Mouse (Mus musculus): ENCODE measurements around the gene Tnfrsf26. TPM values are rescaled to one million over a fixed set of nuclear protein-coding genes. Genes with fewer than 3 reads are reported as not detected.

Tnfrsf26 gene
- polyA plus RNA-seq, 1 experiment from 2014 or later: 0.18 TPM

DNA sequence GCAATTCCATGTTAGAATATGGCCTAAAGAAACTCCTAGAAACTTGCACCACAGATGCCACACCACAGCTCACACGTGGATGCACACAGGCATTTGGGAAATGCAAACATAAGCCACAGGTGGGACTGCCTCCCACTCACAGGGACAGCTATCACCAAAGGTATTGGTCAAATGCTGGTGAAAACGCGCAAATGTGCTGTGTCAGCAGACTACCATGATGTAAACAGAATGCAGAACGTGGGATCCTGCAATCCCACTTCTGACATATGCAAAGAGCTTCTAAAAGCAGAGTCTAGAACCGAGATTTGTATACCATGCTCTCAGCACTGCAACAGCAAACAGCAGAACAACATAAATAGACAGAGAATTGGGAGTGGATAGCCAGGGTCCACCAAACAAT is 45.5 kb downstream of the Tnfrsf26 start:
- no peak for ATAC-seq
- Histone ChIP-seq H3K9ac (ENCODE audit: low read depth, low read length) (no peak overlapping the region), H3K4me1 (ENCODE audit: control insufficient read depth, insufficient read depth, low read depth, low read length) (no peaks in the 10 kb centered on the region), H3K36me3 (ENCODE audit: control insufficient read depth, insufficient read depth, low read length) (peaks cover 28% of the 10 kb centered on the region), H3K4me2 (ENCODE audit: low read length) (no peak overlapping the region), H3K27ac (ENCODE audit: low read depth, low read length) (no peak overlapping the region), H3K9me3 (ENCODE audit: control insufficient read depth, low read length) (no peaks in the 10 kb centered on the region), H3K4me3 (ENCODE audit: low read length) (no peak overlapping the region), H3K27me3 (replicated peaks; ENCODE audit: control insufficient read depth, insufficient read depth, low read length) (no peaks in the 10 kb centered on the region)
- 90% methylated on average over 5 of the region's 5 CpGs for WGBS

DNA sequence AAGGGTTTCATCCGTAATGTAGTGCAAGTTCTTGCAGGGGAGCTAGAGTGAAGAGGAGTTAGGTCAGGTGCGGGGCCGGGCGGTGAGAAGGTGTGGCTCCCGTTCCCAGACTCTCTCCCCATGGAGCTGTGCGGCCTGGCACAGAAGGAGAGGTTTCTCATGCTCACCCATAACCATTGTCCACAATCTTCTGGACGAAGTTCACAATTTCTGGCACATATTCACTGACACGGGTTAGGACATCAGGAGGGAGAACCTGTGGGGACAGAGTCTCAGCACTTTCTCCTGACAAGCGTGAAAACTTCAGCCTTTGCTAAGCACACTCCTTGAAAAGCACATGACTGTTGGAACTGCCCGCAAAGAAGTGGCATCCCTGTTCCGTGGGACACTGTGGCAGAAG is 52.8 kb downstream of the Tnfrsf26 start:
- Histone ChIP-seq H3K4me3 (ENCODE audit: low read length) (no peak overlapping the region), H3K4me1 (ENCODE audit: control insufficient read depth, insufficient read depth, low read depth, low read length) (no peaks in the 10 kb centered on the region), H3K9me3 (ENCODE audit: control insufficient read depth, low read length) (no peaks in the 10 kb centered on the region), H3K27me3 (replicated peaks; ENCODE audit: control insufficient read depth, insufficient read depth, low read length) (no peaks in the 10 kb centered on the region), H3K4me2 (ENCODE audit: low read length) (no peak overlapping the region), H3K9ac (ENCODE audit: low read depth, low read length) (no peak overlapping the region), H3K36me3 (ENCODE audit: control insufficient read depth, insufficient read depth, low read length) (peaks cover 39% of the 10 kb centered on the region), H3K27ac (ENCODE audit: low read depth, low read length) (no peak overlapping the region)
- ATAC-seq: no peak
- WGBS: 97% methylated on average over 11 of the region's 11 CpGs

DNA sequence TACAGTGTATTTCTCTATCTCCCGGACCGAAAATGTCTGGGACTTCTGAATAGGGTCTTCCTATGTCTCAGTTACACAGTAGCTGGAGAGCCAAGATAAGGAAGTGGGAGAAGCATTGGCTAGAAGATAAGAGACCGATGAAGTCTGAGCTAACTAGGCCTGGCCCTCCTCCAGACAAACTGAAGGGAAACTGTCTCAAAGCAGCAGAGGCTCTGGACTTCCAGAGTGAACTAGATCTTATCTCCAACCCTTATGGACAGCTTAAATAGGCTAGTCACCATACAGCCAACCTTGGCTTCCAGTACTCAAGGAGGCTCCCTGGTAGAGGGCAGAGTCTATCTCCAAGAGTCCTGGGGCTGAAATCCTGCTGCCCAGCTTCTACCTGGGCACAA is 62.9 kb downstream of the Tnfrsf26 start:
- peaks cover 49% of the 10 kb centered on the region for H3K36me3 ChIP-seq (ENCODE audit: control insufficient read depth, insufficient read depth, low read length)
- ATAC-seq: no peak
- no peak overlapping the region for H3K9ac ChIP-seq (ENCODE audit: low read depth, low read length)
- no peak overlapping the region for H3K4me2 ChIP-seq (ENCODE audit: low read length)
- 96% methylated on average over 3 of the region's 3 CpGs for WGBS
- no peaks in the 10 kb centered on the region for H3K9me3 ChIP-seq (ENCODE audit: control insufficient read depth, low read length)
- H3K4me3 ChIP-seq (ENCODE audit: low read length): no peak overlapping the region
- H3K27ac ChIP-seq (ENCODE audit: low read depth, low read length): no peak overlapping the region
- H3K4me1 ChIP-seq (ENCODE audit: control insufficient read depth, insufficient read depth, low read depth, low read length): no peaks in the 10 kb centered on the region
- H3K27me3 ChIP-seq (replicated peaks; ENCODE audit: control insufficient read depth, insufficient read depth, low read length): no peaks in the 10 kb centered on the region

DNA sequence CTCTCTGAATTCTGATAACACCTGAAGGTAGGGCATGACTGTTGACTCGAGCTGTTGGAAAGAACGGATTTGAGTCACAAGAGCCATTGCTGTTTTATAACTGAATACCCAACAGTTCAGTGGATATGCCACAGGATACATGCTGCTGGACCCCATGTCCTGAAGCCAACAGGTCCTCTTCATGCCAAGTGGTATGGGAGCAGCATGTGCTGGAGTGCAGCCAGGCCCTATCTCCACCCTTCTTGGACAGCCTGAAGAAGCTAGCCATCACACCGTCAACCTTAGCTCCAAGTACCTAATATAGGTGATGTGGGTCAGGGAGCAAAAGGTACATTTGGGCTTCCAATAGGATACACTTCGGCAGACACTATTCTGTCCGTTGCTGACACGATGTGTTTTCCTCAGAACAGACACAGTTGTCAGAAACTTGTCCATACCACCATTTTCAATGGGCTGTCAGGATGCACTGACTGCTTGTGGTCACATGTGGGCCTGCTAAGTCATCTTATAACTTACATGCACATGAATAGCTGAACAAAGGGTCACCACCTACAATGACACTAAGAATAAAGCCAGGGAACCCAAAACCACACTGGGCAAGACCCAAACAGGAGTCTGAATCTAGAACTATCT is 63.4 kb downstream of the Tnfrsf26 start:
- H3K4me1 ChIP-seq (ENCODE audit: control insufficient read depth, insufficient read depth, low read depth, low read length): no peaks in the 10 kb centered on the region
- H3K4me2 ChIP-seq (ENCODE audit: low read length): no peak overlapping the region
- H3K4me3 ChIP-seq (ENCODE audit: low read length): no peak overlapping the region
- no peak overlapping the region for H3K9ac ChIP-seq (ENCODE audit: low read depth, low read length)
- no peak for ATAC-seq
- H3K9me3 ChIP-seq (ENCODE audit: control insufficient read depth, low read length): no peaks in the 10 kb centered on the region
- H3K36me3 ChIP-seq (ENCODE audit: control insufficient read depth, insufficient read depth, low read length): peaks cover 44% of the 10 kb centered on the region
- no peak overlapping the region for H3K27ac ChIP-seq (ENCODE audit: low read depth, low read length)
- H3K27me3 ChIP-seq (replicated peaks; ENCODE audit: control insufficient read depth, insufficient read depth, low read length): no peaks in the 10 kb centered on the region
- 98% methylated on average over 6 of the region's 6 CpGs for WGBS

DNA sequence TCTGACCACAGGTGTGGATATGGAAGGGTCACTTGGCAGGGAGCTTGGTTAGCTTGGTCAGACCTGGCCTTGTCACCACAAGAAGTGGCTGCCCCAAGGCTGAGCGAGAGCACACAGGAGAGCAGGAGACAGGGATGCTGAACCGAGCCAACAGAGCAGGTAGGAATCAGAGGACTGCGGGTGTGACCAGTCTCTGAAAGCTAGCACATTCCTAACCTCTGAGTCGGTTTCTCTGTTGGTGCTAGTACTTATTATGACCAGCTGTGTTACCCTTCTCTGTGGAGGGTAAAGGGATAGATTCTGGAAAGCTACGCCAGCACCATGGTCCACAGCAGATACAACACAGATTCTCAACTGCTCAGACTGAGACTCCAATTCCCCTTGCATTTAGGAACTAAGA is 64.7 kb downstream of the Tnfrsf26 start:
- Histone ChIP-seq H3K36me3 (ENCODE audit: control insufficient read depth, insufficient read depth, low read length) (peaks cover 30% of the 10 kb centered on the region), H3K27me3 (replicated peaks; ENCODE audit: control insufficient read depth, insufficient read depth, low read length) (no peaks in the 10 kb centered on the region), H3K27ac (ENCODE audit: low read depth, low read length) (no peak overlapping the region), H3K4me2 (ENCODE audit: low read length) (no peak overlapping the region), H3K4me1 (ENCODE audit: control insufficient read depth, insufficient read depth, low read depth, low read length) (no peaks in the 10 kb centered on the region), H3K9ac (ENCODE audit: low read depth, low read length) (no peak overlapping the region), H3K4me3 (ENCODE audit: low read length) (no peak overlapping the region), H3K9me3 (ENCODE audit: control insufficient read depth, low read length) (no peaks in the 10 kb centered on the region)
- no peak for ATAC-seq
- 93% methylated on average over 5 of the region's 5 CpGs for WGBS

Small RNAs within 50 kb of the gene (microRNA-seq; reads per million reads assigned to microRNA genes)
- gene Mir7064: 1.2 reads per million

Other genes with a start within 250 kb of the Tnfrsf26 start
- 165 and 231 TPM in 2 replicates for gene Cdkn1c, start 167.7 kb downstream of the Tnfrsf26 start, polyA plus RNA-seq (2015; fragmentation: Nextera tagmentation; extraction: Ambion mirVana)
- 0.79 and 1.00 TPM in 2 replicates for gene Slc22a18, start 155.0 kb downstream of the Tnfrsf26 start, polyA plus RNA-seq (2015; fragmentation: Nextera tagmentation; extraction: Ambion mirVana)
- 0.56 and 0.57 TPM in 2 replicates for gene Phlda2, start 125.6 kb downstream of the Tnfrsf26 start, polyA plus RNA-seq (2015; fragmentation: Nextera tagmentation; extraction: Ambion mirVana)
- 323 and 328 TPM in 2 replicates for gene Nap1l4, start 79.6 kb downstream of the Tnfrsf26 start, polyA plus RNA-seq (2015; fragmentation: Nextera tagmentation; extraction: Ambion mirVana)
- 71.6 and 73.9 TPM in 2 replicates for gene Cars, start 28.6 kb downstream of the Tnfrsf26 start, polyA plus RNA-seq (2015; fragmentation: Nextera tagmentation; extraction: Ambion mirVana)
- 2.4 and 5.0 TPM in 2 replicates for gene Tnfrsf22, start 20.9 kb upstream of the Tnfrsf26 start, polyA plus RNA-seq (2015; fragmentation: Nextera tagmentation; extraction: Ambion mirVana)
- gene Tnfrsf23, start 57.1 kb upstream of the Tnfrsf26 start, polyA plus RNA-seq (2015; fragmentation: Nextera tagmentation; extraction: Ambion mirVana): 0.71 and 1.5 TPM in 2 replicates
- gene Osbpl5, start 128.3 kb upstream of the Tnfrsf26 start, polyA plus RNA-seq (2015; fragmentation: Nextera tagmentation; extraction: Ambion mirVana): 43.7 and 44.9 TPM in 2 replicates
- not detected in 2 replicates for gene Mrgprg, start 138.3 kb upstream of the Tnfrsf26 start, polyA plus RNA-seq (2015; fragmentation: Nextera tagmentation; extraction: Ambion mirVana)
- gene Mrgpre, start 155.8 kb upstream of the Tnfrsf26 start, polyA plus RNA-seq (2015; fragmentation: Nextera tagmentation; extraction: Ambion mirVana): 10.8 and 14.2 TPM in 2 replicates
- gene Nadsyn1, start 194.1 kb upstream of the Tnfrsf26 start, polyA plus RNA-seq (2015; fragmentation: Nextera tagmentation; extraction: Ambion mirVana): 6.3 and 7.0 TPM in 2 replicates
- gene Dhcr7, start 194.4 kb upstream of the Tnfrsf26 start, polyA plus RNA-seq (2015; fragmentation: Nextera tagmentation; extraction: Ambion mirVana): 87.0 and 96.5 TPM in 2 replicates
- not detected in 2 replicates for gene Gm498, start 238.1 kb upstream of the Tnfrsf26 start, polyA plus RNA-seq (2015; fragmentation: Nextera tagmentation; extraction: Ambion mirVana)

Measured in hindbrain, embryonic 16.5 days (tissue).